9 mouse cellular contexts compared by ENCODE assay signal in genomic region chr9:120511781-120512180, GRCm38 (mm10). TPM values are rescaled to one million over a fixed set of nuclear protein-coding genes. Genes with fewer than 3 reads are reported as not detected.
DNase-seq lines count a peak whose midpoint lies in the region; ATAC-seq and TF ChIP-seq lines count a peak whose summit lies in the region.
"Had no signal": no experiment of that assay in that cellular context is flagged by ENCODE, and none has a peak within 500 bp of the region (broad histone marks: within the 10 kb centered on the region; RNA-seq: fewer than 3 reads in every experiment).

No protein-coding gene starts in this region.

- TF ChIP-seq CTCF in heart, postnatal 0 days (IDR thresholded peaks at IDR 0.05; ENCODE audit: low read depth): peak; percentile 50

- no peak overlapping the region for H3K4me2 ChIP-seq in heart, postnatal 0 days (ENCODE audit: low read depth, low read length)
- no peak overlapping the region for H3K4me2 ChIP-seq in neural tube, embryonic 15.5 days

- 62% methylated on average over 3 of the region's 3 CpGs for WGBS in heart, postnatal 0 days
- 81% methylated on average over 3 of the region's 3 CpGs for WGBS in neural tube, embryonic 15.5 days

- peaks cover 6% of the 10 kb centered on the region for H3K9me3 ChIP-seq in heart, postnatal 0 days (replicated peaks; ENCODE audit: control insufficient read depth, low read length)
- H3K9me3 ChIP-seq in neural tube, embryonic 15.5 days (replicated peaks): no peaks in the 10 kb centered on the region

- DNase-seq in heart, postnatal 0 days (ENCODE audit: low spot score): no peak
- no peak for DNase-seq in heart, adult 11 months
- DNase-seq in neural tube, embryonic 10.5 days (ENCODE audit: extremely low spot score, low spot score): peak; percentile 24
- DNase-seq in ZHBTc4 (ENCODE audit: low read depth, low spot score): peak; percentile 42
- peak; percentile 54 for DNase-seq in lung, postnatal 14 days
- DNase-seq in testis, postnatal 10 days (ENCODE audit: low spot score): no peak

- no peaks in the 10 kb centered on the region for H3K27me3 ChIP-seq in heart, postnatal 0 days (ENCODE audit: control insufficient read depth, insufficient read depth, low read length)
- no peaks in the 10 kb centered on the region for H3K27me3 ChIP-seq in neural tube, embryonic 15.5 days (replicated peaks)

- H3K36me3 ChIP-seq in heart, postnatal 0 days (replicated peaks; ENCODE audit: control insufficient read depth, insufficient read depth, low read length): no peaks in the 10 kb centered on the region
- no peaks in the 10 kb centered on the region for H3K36me3 ChIP-seq in neural tube, embryonic 15.5 days

- H3K27ac ChIP-seq in heart, postnatal 0 days (ENCODE audit: low read depth): no peak overlapping the region
- H3K27ac ChIP-seq in neural tube, embryonic 15.5 days (replicated peaks): no peak overlapping the region
- H3K27ac ChIP-seq: macrophage had no signal

- no peak overlapping the region for H3K4me3 ChIP-seq in heart, postnatal 0 days (ENCODE audit: low read depth, low read length)
- no peak overlapping the region for H3K4me3 ChIP-seq in neural tube, embryonic 15.5 days (replicated peaks)

- no peak for TF ChIP-seq EP300 in heart, postnatal 0 days (IDR thresholded peaks at IDR 0.05; ENCODE audit: low read depth)

- ATAC-seq in heart, postnatal 0 days (ENCODE audit: insufficient read depth, low read depth): no peak
- ATAC-seq in neural tube, embryonic 15.5 days (ENCODE audit: low FRiP score): no peak
- no peak for ATAC-seq in inflammation-experienced regulatory T-cells, adult 6 months

- H3K9ac ChIP-seq in heart, postnatal 0 days (replicated peaks; ENCODE audit: low read depth, low read length): no peak overlapping the region
- H3K9ac ChIP-seq in neural tube, embryonic 15.5 days (replicated peaks): no peak overlapping the region

- no peaks in the 10 kb centered on the region for H3K4me1 ChIP-seq in heart, postnatal 0 days (ENCODE audit: control insufficient read depth, insufficient read depth)
- no peaks in the 10 kb centered on the region for H3K4me1 ChIP-seq in neural tube, embryonic 15.5 days

RNA-seq across cellular contexts. Expression of gene Eif1b, which starts 19.7 kb away (rescaled TPM):
- 50.9 and 65.9 TPM in 2 replicates for total RNA-seq in heart, postnatal 0 days (2014; rRNA removed; ENCODE audit: low replicate concordance)
- polyA plus RNA-seq in heart, postnatal 0 days (2015; fragmentation: Nextera tagmentation; extraction: Ambion mirVana): 136 and 137 TPM in 2 replicates
- polyA plus RNA-seq in neural tube, embryonic 15.5 days (2015; fragmentation: Nextera tagmentation; extraction: Ambion mirVana): 297 and 338 TPM in 2 replicates
- 10 to 100 TPM; 77.0 to 81.7 (median 77.7) TPM for polyA plus RNA-seq in inflammation-experienced regulatory T-cells, adult 6 months (2017; shearing (Covaris generic))

RNA-seq across cellular contexts. Expression of gene Entpd3, which starts 27.8 kb away (rescaled TPM):
- total RNA-seq in heart, postnatal 0 days (2014; rRNA removed; ENCODE audit: low replicate concordance): 0.23 and 2.8 TPM in 2 replicates
- polyA plus RNA-seq in heart, postnatal 0 days (2015; fragmentation: Nextera tagmentation; extraction: Ambion mirVana): 0.05 TPM in 1 of 2 replicates, not detected in the other
- 4.8 and 5.0 TPM in 2 replicates for polyA plus RNA-seq in neural tube, embryonic 15.5 days (2015; fragmentation: Nextera tagmentation; extraction: Ambion mirVana)
- under 1 TPM in 1 of 3 experiments, not detected in 2; 0.16 TPM for polyA plus RNA-seq in inflammation-experienced regulatory T-cells, adult 6 months (2017; shearing (Covaris generic))
- polyA plus RNA-seq: macrophage had no signal

RNA-seq across cellular contexts. Expression of gene Rpl14, which starts 59.5 kb away (rescaled TPM):
- total RNA-seq in heart, postnatal 0 days (2014; rRNA removed; ENCODE audit: low replicate concordance): 146 and 156 TPM in 2 replicates
- polyA plus RNA-seq in heart, postnatal 0 days (2015; fragmentation: Nextera tagmentation; extraction: Ambion mirVana): 355 and 400 TPM in 2 replicates
- 431 and 489 TPM in 2 replicates for polyA plus RNA-seq in neural tube, embryonic 15.5 days (2015; fragmentation: Nextera tagmentation; extraction: Ambion mirVana)
- polyA plus RNA-seq in inflammation-experienced regulatory T-cells, adult 6 months (2017; shearing (Covaris generic)): 1,000 to 10,000 TPM; 1,512 to 2,767 (median 2,161) TPM

Comparison
In these comparisons a context has a peak if more than half of its experiments do, and no peak if none do; other contexts are left out.
1. DNase-seq: peak in neural tube, embryonic 10.5 days (single experiment), ZHBTc4 (single experiment) and lung, postnatal 14 days (single experiment); none in heart, postnatal 0 days (single experiment), heart, adult 11 months (single experiment) and testis, postnatal 10 days (single experiment).